Mouse (Mus musculus) skeletal muscle tissue, postnatal 0 days (tissue): ENCODE results near the gene Rhbdl3. TPM values are rescaled to one million over a fixed set of nuclear protein-coding genes. Genes with fewer than 3 reads are reported as not detected.

Source experiments
- polyA plus RNA-seq: library from polyadenylated mRNA; unstranded; fragments of >200 nt; fragmentation: Nextera tagmentation; extraction: Ambion mirVana; gene quantifications from 2 replicates; pipeline ENCODE4 v1.2.1, GENCODE M21; 2015

Gene Rhbdl3
- 2.6 and 2.7 TPM in 2 replicates for polyA plus RNA-seq

GRCm38 (mm10) chr11:80300551-80301315, at the start of gene Rhbdl3:
Rhbdl3 (plus strand) TSS chr11:80300912.

GRCm38 (mm10) chr11:80377712-80378451, 77.2 kb downstream of the Rhbdl3 start, which contains the start of gene 5730455P16Rik:
5730455P16Rik (minus strand) TSS chr11:80378034.

GRCm38 (mm10) chr11:80383019-80383625, 82.4 kb downstream of the Rhbdl3 start, which contains the start of gene Zfp207:
Zfp207 (plus strand) TSS chr11:80383279.

Other genes with a start within 250 kb of the Rhbdl3 start
- 22.3 and 22.8 TPM in 2 replicates for gene Crlf3, start 219.9 kb upstream of the Rhbdl3 start, polyA plus RNA-seq
- gene Atad5, start 211.5 kb upstream of the Rhbdl3 start, polyA plus RNA-seq: 1.7 and 2.1 TPM in 2 replicates
- 41.1 and 45.3 TPM in 2 replicates for gene Tefm, start 158.7 kb upstream of the Rhbdl3 start, polyA plus RNA-seq
- 3.2 and 3.3 TPM in 2 replicates for gene Adap2, start 146.8 kb upstream of the Rhbdl3 start, polyA plus RNA-seq
- gene Rnf135, start 117.1 kb upstream of the Rhbdl3 start, polyA plus RNA-seq: 5.8 and 6.5 TPM in 2 replicates
- gene Rhot1, start 91.9 kb upstream of the Rhbdl3 start, polyA plus RNA-seq: 39.6 and 41.7 TPM in 2 replicates
- 22.9 and 24.2 TPM in 2 replicates for gene 5730455P16Rik, start 77.1 kb downstream of the Rhbdl3 start, polyA plus RNA-seq
- 98.9 and 101 TPM in 2 replicates for gene Zfp207, start 82.4 kb downstream of the Rhbdl3 start, polyA plus RNA-seq
- 229 and 236 TPM in 2 replicates for gene Psmd11, start 127.7 kb downstream of the Rhbdl3 start, polyA plus RNA-seq
- gene Cdk5r1, start 176.1 kb downstream of the Rhbdl3 start, polyA plus RNA-seq: 4.5 and 4.6 TPM in 2 replicates